Mouse (Mus musculus) olfactory bulb, adult 2 months (tissue): ENCODE measurements around the gene Epha8. TPM values are rescaled to one million over a fixed set of nuclear protein-coding genes. Genes with fewer than 3 reads are reported as not detected.

Experiments
- H3K27ac ChIP-seq: fragments of 200-500 bp; 2 replicates; pipeline ENCODE4 v1.5.1; 2012; ENCODE audit warnings: low read depth, low read length; ENCODE audit not compliant: insufficient read depth
- H3K4me1 ChIP-seq: fragments of 200-500 bp; 2 replicates; pipeline ENCODE4 v1.6.1; 2012; ENCODE audit warnings: low read length; ENCODE audit not compliant: control insufficient read depth, insufficient read depth
- H3K4me3 ChIP-seq: fragments of 200-500 bp; 2 replicates; pipeline ENCODE4 v1.5.1; 2012; ENCODE audit warnings: mild to moderate bottlenecking, low read depth, low read length, moderate library complexity; ENCODE audit not compliant: insufficient read depth
- CTCF ChIP-seq: fragments of 200-500 bp; IDR thresholded peaks from 2 replicates; pipeline ENCODE4 v1.5.1; 2012; ENCODE audit warnings: low read depth, mild to moderate bottlenecking, low read length, moderate library complexity; ENCODE audit not compliant: insufficient read depth
- POLR2A ChIP-seq: fragments of 200-500 bp; IDR thresholded peaks from 2 replicates; pipeline ENCODE4 v1.6.1; 2012; ENCODE audit warnings: mild to moderate bottlenecking, low read depth, low read length, moderate library complexity; ENCODE audit not compliant: insufficient read depth
- WGBS: fragments of 180-500 bp; shearing (Covaris S2); methylation state at CpG from one replicate; pipeline ENCODE4 v1.1.7; 2018; 5-methylcytosine and 5-hydroxymethylcytosine counted together
- polyA plus RNA-seq: library from polyadenylated mRNA; stranded (reverse); fragments of >200 nt; gene quantifications from 2 replicates; pipeline ENCODE4 v1.2.4, GENCODE M21; 2012; ENCODE audit warnings: low replicate concordance; ENCODE audit not compliant: missing spikeins, insufficient read depth, insufficient read length

Epha8 gene
- polyA plus RNA-seq, 1 experiment: not detected

DNA sequence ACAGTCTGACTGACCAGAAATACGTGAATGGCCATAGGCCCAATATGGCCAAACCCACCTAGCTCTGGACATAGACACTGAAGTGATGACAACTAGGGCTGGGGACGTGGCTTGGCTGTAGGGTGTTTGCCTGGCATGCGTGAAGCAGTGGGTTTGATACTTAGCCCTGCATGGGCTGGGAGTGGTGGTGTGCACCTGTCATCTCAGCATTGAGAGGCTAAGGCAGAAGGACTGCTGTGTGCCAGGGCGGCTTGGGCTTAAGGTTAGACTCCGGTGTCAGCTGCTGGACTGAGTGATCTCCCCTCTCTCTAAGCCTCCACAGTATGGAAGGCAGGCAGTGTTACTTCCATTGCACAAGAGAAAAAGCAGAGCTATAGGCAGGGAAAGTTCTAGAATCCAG lies 18.7 kb downstream of the Epha8 start:
- Histone ChIP-seq H3K4me3 (no peak overlapping the region), H3K27ac (no peak overlapping the region), H3K4me1 (no peaks in the 10 kb centered on the region)
- no peak for TF ChIP-seq CTCF
- TF ChIP-seq POLR2A: no peak
- 92% methylated on average over 5 of the region's 5 CpGs for WGBS

DNA sequence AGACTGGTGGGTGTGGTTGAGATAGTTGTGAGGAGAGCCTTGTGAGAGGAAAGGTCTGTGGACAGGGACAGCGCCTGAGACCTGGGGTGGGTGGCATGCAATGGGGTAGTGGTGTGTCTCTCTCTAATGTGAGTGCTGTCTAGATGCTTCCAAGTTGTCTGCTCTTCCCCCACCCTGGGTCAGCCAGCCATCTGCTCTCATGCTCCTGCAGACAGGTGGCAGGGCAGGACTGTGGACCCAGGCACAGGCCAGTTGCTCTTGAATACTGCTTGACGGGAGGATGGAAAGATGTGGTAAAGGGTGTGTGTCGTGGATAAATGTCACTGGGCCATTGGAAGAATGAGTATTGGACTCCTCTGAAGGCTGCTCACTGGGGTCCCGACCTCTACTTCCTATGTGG lies 19.3 kb downstream of the Epha8 start:
- WGBS: 87% methylated on average over 4 of the region's 4 CpGs
- Histone ChIP-seq H3K4me3 (no peak overlapping the region), H3K4me1 (no peaks in the 10 kb centered on the region), H3K27ac (no peak overlapping the region)
- TF ChIP-seq CTCF: no peak
- no peak for TF ChIP-seq POLR2A

DNA sequence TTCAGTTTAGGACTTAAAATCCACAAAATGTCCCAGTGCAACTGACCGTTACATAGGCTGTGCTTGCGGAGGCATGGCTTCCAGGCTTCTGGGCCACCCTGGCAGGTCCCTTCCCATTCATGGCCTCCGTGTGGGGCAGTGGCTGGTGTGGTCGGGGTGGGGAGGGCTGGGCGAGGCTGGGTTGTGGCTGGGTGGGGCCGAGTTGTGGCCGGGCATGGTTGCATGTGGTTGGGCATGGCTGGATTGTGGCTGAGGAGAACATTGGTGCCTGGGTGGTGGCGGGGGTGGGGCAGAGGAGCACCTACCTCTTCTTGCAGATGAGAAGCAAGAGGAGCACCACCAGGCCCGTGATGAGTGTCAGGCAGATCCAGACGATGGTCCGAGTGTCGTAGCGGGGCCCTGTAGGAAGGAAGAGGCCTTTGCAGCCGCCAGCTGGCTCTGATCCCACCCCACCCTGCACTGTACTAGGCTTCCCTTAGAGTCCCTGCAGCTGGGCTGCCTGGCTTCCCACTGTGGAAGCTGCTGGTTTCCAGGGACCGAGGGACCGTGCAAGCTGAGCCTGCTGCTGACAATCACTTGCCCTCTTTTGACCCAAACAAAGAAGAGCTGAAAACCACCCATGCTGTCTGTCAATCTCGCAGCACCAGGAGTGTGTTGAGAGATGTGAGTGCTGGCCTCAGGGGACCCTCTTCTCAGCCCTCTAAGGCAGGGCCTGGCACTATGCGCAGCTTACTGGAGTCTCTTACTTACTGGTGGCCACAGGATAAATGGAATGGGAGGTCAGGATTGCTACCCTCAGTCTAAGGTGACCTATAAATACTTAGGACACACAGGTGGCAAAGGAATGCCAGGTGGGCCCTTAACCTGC lies 21.6 kb downstream of the Epha8 start:
- 59% methylated on average over 18 of the region's 18 CpGs for WGBS
- TF ChIP-seq POLR2A (no peak), CTCF (no peak)
- Histone ChIP-seq H3K4me3 (no peak overlapping the region), H3K4me1 (no peaks in the 10 kb centered on the region), H3K27ac (no peak overlapping the region)

DNA sequence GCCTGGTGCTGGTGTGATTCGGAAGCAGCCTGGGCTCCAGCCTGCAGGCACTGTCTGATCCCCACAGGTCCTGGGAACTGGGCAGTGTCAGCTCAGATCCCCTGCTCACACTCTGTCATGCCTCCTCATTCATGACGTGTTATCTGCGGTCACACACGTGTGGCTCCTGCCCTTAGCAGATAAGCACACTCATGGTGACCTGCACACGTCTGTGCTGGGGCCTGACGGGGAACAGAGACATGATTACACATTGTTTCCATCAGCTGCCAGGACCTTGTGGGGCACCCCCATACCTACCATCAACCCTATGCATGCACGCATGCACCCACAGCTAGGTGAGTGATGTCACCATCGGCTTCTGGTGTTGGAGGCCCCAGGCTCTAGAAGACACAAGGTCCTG lies 26.1 kb downstream of the Epha8 start:
- peaks cover 6% of the 10 kb centered on the region; the same call in 1 of the 2 replicates for H3K4me1 ChIP-seq
- no peak overlapping the region for H3K27ac ChIP-seq
- 96% methylated on average over 8 of the region's 8 CpGs for WGBS
- no peak overlapping the region for H3K4me3 ChIP-seq
- no peak for TF ChIP-seq CTCF
- no peak for TF ChIP-seq POLR2A

DNA sequence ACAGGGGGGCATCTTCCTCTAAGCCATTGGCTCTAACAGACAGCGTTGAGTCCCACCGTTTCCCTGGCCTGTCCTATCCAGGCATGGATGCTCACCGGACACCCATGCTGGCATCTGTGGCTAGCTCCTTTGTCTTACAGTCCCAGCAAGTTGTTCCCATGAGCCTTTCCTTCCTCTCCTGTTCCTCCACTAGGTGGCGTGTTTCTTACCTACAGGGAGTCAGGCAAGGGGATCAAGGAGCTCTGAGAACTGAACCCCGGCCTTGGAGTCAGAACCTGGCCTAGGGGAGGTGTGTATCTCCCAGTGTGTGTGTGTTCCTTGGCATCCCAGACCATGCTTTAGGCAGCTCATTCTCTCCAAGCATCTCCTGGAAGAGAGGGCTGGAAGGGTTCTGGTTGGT lies 27.7 kb downstream of the Epha8 start:
- TF ChIP-seq CTCF: 0 out of 2 replicates have a peak, but pooled peaks have one; percentile 14
- no peak for TF ChIP-seq POLR2A
- H3K4me1 ChIP-seq: peaks cover 6% of the 10 kb centered on the region; the same call in 1 of the 2 replicates
- 34% methylated on average over 5 of the region's 5 CpGs for WGBS

DNA sequence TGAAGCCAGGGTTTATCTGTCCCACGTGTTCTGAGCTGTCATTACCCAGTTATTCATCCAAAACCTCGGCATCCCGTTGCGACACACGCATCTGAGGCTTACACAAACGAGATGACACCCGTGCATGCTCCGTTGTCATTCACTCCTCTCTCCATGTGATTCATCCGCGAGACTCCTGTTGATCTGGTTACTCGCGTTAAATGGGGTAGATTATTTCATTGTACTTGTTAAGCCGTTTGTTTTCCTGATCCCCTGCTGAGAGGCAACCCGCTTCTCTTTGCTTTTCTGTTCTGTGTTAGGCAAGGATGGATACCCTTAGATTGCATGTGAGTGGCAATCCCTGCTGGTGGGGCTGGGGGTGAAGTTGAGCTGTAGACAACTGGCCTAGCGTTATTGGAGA lies 30.8 kb downstream of the Epha8 start:
- Histone ChIP-seq H3K4me3 (no peak overlapping the region), H3K4me1 (peaks cover 6% of the 10 kb centered on the region; the same call in 1 of the 2 replicates), H3K27ac (no peak overlapping the region)
- TF ChIP-seq POLR2A: no peak
- no peak for TF ChIP-seq CTCF
- WGBS: 17% methylated on average over 15 of the region's 15 CpGs

More for the DNA sequence above, 27.7 kb downstream of the Epha8 start:
- no peak overlapping the region for H3K27ac ChIP-seq
- no peak overlapping the region for H3K4me3 ChIP-seq

DNA sequence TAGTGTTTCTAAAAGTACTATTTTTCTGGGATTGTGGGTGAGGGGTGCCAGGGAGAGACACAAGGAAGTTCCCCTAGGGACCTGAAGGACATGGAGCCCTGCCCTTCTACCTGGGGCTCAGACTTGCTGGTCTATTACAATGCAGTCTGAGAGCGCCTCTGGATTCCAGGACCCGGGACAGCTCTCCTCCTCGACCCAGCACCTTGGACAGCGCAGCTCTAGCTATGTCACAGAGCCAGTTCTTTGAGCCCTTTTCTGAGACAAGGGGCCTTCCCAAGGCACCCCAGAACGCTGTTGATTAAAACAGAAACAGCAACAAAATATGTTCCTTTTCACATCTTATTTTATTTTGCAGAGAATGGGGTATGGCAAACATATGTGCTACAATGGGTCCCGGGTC lies 32.1 kb downstream of the Epha8 start:
- Histone ChIP-seq H3K27ac (no peak overlapping the region), H3K4me1 (peaks cover 6% of the 10 kb centered on the region; the same call in 1 of the 2 replicates), H3K4me3 (no peak overlapping the region)
- 61% methylated on average over 6 of the region's 6 CpGs for WGBS
- TF ChIP-seq CTCF (no peak), POLR2A (no peak)

DNA sequence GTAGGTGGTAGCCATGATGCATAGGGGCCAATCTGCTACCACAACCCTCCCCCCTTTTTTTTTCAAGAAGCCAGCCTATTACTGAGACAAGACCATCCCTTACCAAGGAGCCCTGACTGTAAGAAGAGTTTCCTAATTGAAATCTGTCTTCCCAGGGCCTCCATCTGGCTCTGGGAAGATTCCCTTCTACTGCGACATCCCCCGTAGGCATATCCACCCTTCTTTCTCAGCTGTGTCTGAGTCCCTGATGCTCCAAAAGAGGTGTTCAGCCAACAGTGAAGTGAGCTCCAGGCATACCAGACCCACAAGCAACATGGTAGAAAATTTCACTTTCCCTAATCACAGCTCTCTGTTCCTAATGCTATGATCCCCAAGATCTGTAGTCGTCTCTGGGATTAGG lies 37.1 kb downstream of the Epha8 start:
- 87% methylated on average over 3 of the region's 3 CpGs for WGBS
- peaks cover 9% of the 10 kb centered on the region for H3K4me1 ChIP-seq
- no peak overlapping the region for H3K27ac ChIP-seq
- TF ChIP-seq CTCF: no peak
- TF ChIP-seq POLR2A: no peak
- no peak overlapping the region for H3K4me3 ChIP-seq

DNA sequence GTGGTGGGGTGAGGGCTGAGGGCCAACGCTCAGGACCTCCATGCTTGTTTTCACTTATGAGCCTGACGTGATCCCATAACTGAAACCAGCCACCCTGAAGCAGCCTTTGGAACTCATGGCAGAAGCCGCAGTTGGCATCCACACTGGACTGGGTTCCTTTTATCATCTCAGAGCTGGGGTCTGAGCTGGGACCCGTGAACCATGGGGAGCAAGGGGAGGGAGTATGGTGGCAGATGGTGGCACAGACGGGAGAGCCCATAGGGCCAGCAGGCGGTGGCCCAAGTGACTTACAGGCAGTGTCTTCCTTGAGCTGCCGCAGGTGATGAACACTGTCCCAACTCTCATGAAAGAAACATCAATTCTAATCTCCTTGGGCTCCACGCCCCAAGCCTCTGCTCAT lies 37.8 kb downstream of the Epha8 start:
- Histone ChIP-seq H3K27ac (no peak overlapping the region), H3K4me1 (peaks cover 9% of the 10 kb centered on the region), H3K4me3 (no peak overlapping the region)
- no peak for TF ChIP-seq POLR2A
- TF ChIP-seq CTCF: no peak
- 88% methylated on average over 8 of the region's 8 CpGs for WGBS

DNA sequence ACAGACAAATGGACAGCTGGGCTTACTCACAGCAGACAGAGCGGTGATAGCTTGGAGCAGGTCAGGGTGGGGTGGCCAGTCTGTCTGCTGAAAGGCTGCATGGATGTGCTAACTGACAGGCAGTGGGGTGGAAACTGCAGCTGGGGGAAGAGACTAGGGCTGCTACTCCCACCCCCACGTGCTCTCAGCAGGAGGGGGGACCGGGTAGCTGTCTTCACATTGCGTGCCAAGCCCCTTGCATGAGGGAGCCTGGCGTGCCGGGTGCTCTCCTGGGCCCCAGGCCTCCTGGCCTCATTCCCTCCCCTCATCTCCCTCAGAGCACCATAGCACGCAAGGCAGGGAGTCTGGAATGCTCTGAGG lies 39.5 kb downstream of the Epha8 start:
- no peak for TF ChIP-seq POLR2A
- TF ChIP-seq CTCF: no peak
- H3K27ac ChIP-seq: no peak overlapping the region
- 37% methylated on average over 7 of the region's 7 CpGs for WGBS

More for the DNA sequence above, 39.5 kb downstream of the Epha8 start:
- Histone ChIP-seq H3K4me1 (peaks cover 12% of the 10 kb centered on the region), H3K4me3 (no peak overlapping the region)
